Mouse (Mus musculus) liver, adult 2 months (tissue): ENCODE results near the gene Mapre1. TPM values are rescaled to one million over a fixed set of nuclear protein-coding genes. Genes with fewer than 3 reads are reported as not detected.

Experiments used
- DNase-seq: peaks from one replicate; pipeline ENCODE4 v3.0.0-alpha.2; 2011; ENCODE audit warnings: low read depth, low spot score; ENCODE audit errors: extremely low read depth
- H3K27ac ChIP-seq: fragments of 200-500 bp; replicated peaks from 2 replicates; pipeline ENCODE4 v1.5.1; 2012; ENCODE audit warnings: low read depth, mild to moderate bottlenecking, control low read depth, inconsistent platforms, low read length; ENCODE audit not compliant: insufficient read depth
- H3K27me3 ChIP-seq: fragments of 200-500 bp; 2 replicates; pipeline ENCODE4 v1.6.1; 2012; ENCODE audit warnings: mild to moderate bottlenecking, moderate library complexity, low read length, inconsistent platforms; ENCODE audit not compliant: control insufficient read depth, insufficient read depth
- H3K36me3 ChIP-seq: fragments of 200-500 bp; 2 replicates; pipeline ENCODE4 v1.6.1; 2012; ENCODE audit warnings: low read length, inconsistent platforms; ENCODE audit not compliant: control insufficient read depth, insufficient read depth
- H3K4me1 ChIP-seq: fragments of 200-500 bp; 2 replicates; pipeline ENCODE4 v1.6.1; 2011; ENCODE audit warnings: low read length; ENCODE audit not compliant: control insufficient read depth, insufficient read depth
- H3K4me3 ChIP-seq: fragments of 200-500 bp; 2 replicates; pipeline ENCODE4 v1.5.1; 2011; ENCODE audit warnings: low read depth, mild to moderate bottlenecking, control low read depth, low read length, moderate library complexity; ENCODE audit not compliant: insufficient read depth
- H3K79me2 ChIP-seq: fragments of 200-500 bp; 2 replicates; pipeline ENCODE4 v1.6.1; 2012; ENCODE audit warnings: inconsistent platforms, mild to moderate bottlenecking, low read length, moderate library complexity; ENCODE audit not compliant: control insufficient read depth, insufficient read depth
- H3K9ac ChIP-seq: fragments of 200-500 bp; 2 replicates; pipeline ENCODE4 v1.6.1; 2012; ENCODE audit warnings: low read depth, mild to moderate bottlenecking, control low read depth, inconsistent platforms, low read length
- CTCF ChIP-seq: fragments of 200-500 bp; IDR thresholded peaks from 2 replicates; pipeline ENCODE4 v1.5.1; 2011; ENCODE audit warnings: low read depth, low read length, control low read depth
- POLR2A ChIP-seq: fragments of 200-500 bp; IDR thresholded peaks from 2 replicates; pipeline ENCODE4 v1.6.1; 2011; ENCODE audit warnings: low read length, control low read depth; ENCODE audit not compliant: insufficient read depth; ENCODE audit errors: extremely low read depth
- WGBS: fragments of 180-500 bp; shearing (Covaris S2); methylation state at CpG from one replicate; pipeline ENCODE4 v1.1.7; 2018; 5-methylcytosine and 5-hydroxymethylcytosine counted together
- polyA plus RNA-seq: library from polyadenylated mRNA; depleted of rRNA; stranded (reverse); fragments of >200 nt; gene quantifications from 2 replicates; pipeline ENCODE4 v1.2.3, GENCODE M21; 2012
- total RNA-seq: library from RNA; depleted of rRNA; stranded (reverse); fragments of >200 nt; gene quantifications from 2 replicates; pipeline ENCODE4 v1.2.3, GENCODE M21; 2014

The Mapre1 gene
- total and polyA plus RNA-seq, 2 experiments = 3.0 to 6.6 TPM

- WGBS = 89% methylated on average over 5 of the region's 5 CpGs
- peaks cover 84% of the 10 kb centered on the region for H3K36me3 ChIP-seq
- no peaks in the 10 kb centered on the region for H3K27me3 ChIP-seq
- H3K4me1 ChIP-seq = no peaks in the 10 kb centered on the region
- no peak overlapping the region for H3K4me3 ChIP-seq
- H3K27ac ChIP-seq = no peak overlapping the region
- TF ChIP-seq CTCF (no peak), POLR2A (no peak)
- H3K9ac ChIP-seq = no peak overlapping the region
- no peak for DNase-seq
- H3K79me2 ChIP-seq = no peaks in the 10 kb centered on the region
Observed at GRCm38 (mm10) chr2:153762121-153762520, 21.0 kb downstream of the Mapre1 start.

- no peak overlapping the region for H3K4me3 ChIP-seq
- 86% methylated on average over 6 of the region's 6 CpGs for WGBS
- no peaks in the 10 kb centered on the region for H3K27me3 ChIP-seq
- H3K79me2 ChIP-seq = no peaks in the 10 kb centered on the region
- peaks cover 48% of the 10 kb centered on the region for H3K36me3 ChIP-seq
- DNase-seq = no peak
- no peak overlapping the region for H3K27ac ChIP-seq
- H3K4me1 ChIP-seq = no peaks in the 10 kb centered on the region
- TF ChIP-seq POLR2A (no peak), CTCF (no peak)
- no peak overlapping the region for H3K9ac ChIP-seq
Observed at GRCm38 (mm10) chr2:153767484-153767883, 26.4 kb downstream of the Mapre1 start.

- Histone ChIP-seq H3K27me3 (no peaks in the 10 kb centered on the region), H3K4me1 (no peaks in the 10 kb centered on the region), H3K4me3 (no peak overlapping the region), H3K79me2 (no peaks in the 10 kb centered on the region), H3K27ac (no peak overlapping the region), H3K36me3 (peaks cover 36% of the 10 kb centered on the region), H3K9ac (no peak overlapping the region)
- 82% methylated on average over 2 of the region's 2 CpGs for WGBS
- TF ChIP-seq POLR2A = no peak
- no peak for TF ChIP-seq CTCF
- DNase-seq = no peak
Observed at GRCm38 (mm10) chr2:153768881-153769280, 27.8 kb downstream of the Mapre1 start.

- Histone ChIP-seq H3K27me3 (no peaks in the 10 kb centered on the region), H3K9ac (no peak overlapping the region), H3K27ac (no peak overlapping the region), H3K79me2 (no peaks in the 10 kb centered on the region), H3K4me3 (no peak overlapping the region), H3K4me1 (no peaks in the 10 kb centered on the region), H3K36me3 (peaks cover 7% of the 10 kb centered on the region; the same call in 1 of the 2 replicates)
- 94% methylated on average over 4 of the region's 4 CpGs for WGBS
- DNase-seq = no peak
- TF ChIP-seq POLR2A (no peak), CTCF (no peak)
Observed at GRCm38 (mm10) chr2:153772950-153773349, 31.9 kb downstream of the Mapre1 start.

- DNase-seq = no peak
- Histone ChIP-seq H3K79me2 (no peaks in the 10 kb centered on the region), H3K27ac (no peak overlapping the region), H3K4me1 (peaks cover 7% of the 10 kb centered on the region; the same call in 1 of the 2 replicates), H3K9ac (no peak overlapping the region), H3K4me3 (no peak overlapping the region), H3K36me3 (no peaks in the 10 kb centered on the region), H3K27me3 (no peaks in the 10 kb centered on the region)
- 94% methylated on average over 4 of the region's 4 CpGs for WGBS
- no peak for TF ChIP-seq CTCF
- no peak for TF ChIP-seq POLR2A
Observed at GRCm38 (mm10) chr2:153775472-153775871, 34.4 kb downstream of the Mapre1 start.

- Histone ChIP-seq H3K36me3 (no peaks in the 10 kb centered on the region), H3K4me1 (peaks cover 7% of the 10 kb centered on the region; the same call in 1 of the 2 replicates), H3K4me3 (peak overlapping the region; percentile 22), H3K9ac (peak overlapping the region; percentile 8), H3K27ac (no peak overlapping the region), H3K27me3 (no peaks in the 10 kb centered on the region), H3K79me2 (no peaks in the 10 kb centered on the region)
- peak; percentile 41 for DNase-seq
- WGBS = 11% methylated on average over 24 of the region's 24 CpGs
- TF ChIP-seq POLR2A (no peak), CTCF (no peak)
Observed at GRCm38 (mm10) chr2:153778638-153779362, 37.7 kb downstream of the Mapre1 start.
